Mouse (Mus musculus) spleen, adult 2 months (tissue): ENCODE data around the gene Spem1.

Source experiments
- CTCF ChIP-seq: fragments of 200-500 bp; IDR thresholded peaks from 2 replicates; pipeline ENCODE4 v1.5.1; 2011; ENCODE audit warnings: mild to moderate bottlenecking, inconsistent platforms; ENCODE audit not compliant: insufficient read depth, insufficient read length, insufficient replicate concordance; ENCODE audit errors: extremely low read depth
- POLR2A ChIP-seq: fragments of 200-500 bp; IDR thresholded peaks from 2 replicates; pipeline ENCODE4 v1.6.1; 2011; ENCODE audit warnings: low read depth, low read length, inconsistent platforms

DNA sequence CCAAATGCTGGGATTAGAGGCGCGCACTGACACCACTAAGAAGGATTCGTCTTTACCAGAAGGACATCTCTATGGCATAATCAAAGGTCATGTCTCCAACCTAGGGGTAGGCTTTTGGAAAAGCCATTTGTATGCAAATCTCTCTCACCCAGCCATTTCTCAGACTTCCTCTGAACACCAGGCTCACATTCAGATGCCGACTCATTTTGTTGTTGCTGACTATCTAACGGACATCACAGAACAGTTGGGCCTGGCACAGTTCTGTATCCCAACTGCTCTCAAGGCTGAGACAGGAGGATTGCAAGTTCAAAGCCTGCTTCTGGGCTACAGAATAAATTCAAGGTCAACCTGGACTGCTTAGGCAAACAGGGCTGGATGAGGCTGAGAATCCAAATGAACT is 34.7 kb downstream of the Spem1 start:
- TF ChIP-seq POLR2A (no peak), CTCF (no peak)
